Mouse (Mus musculus) forebrain, embryonic 11.5 days (tissue): Measurements from ENCODE around the gene Cdk15. TPM values are rescaled to one million over a fixed set of nuclear protein-coding genes. Genes with fewer than 3 reads are reported as not detected.

Source experiments
- ATAC-seq: fragments of 200-750 bp; cut with Nextera tagmentation; replicated peaks from 2 replicates; pipeline ENCODE4 v1.8.0; 2017; ENCODE audit warnings: moderate TSS enrichment; ENCODE audit not compliant: low FRiP score
- DNase-seq: peaks from one replicate; pipeline ENCODE4 v3.0.0-alpha.2; 2017; ENCODE audit warnings: low spot score
- H3K27ac ChIP-seq: fragments of 300-500 bp; sonication (generic); 2 replicates; pipeline ENCODE4 v1.5.1; 2014; ENCODE audit warnings: low read depth, low read length
- H3K27me3 ChIP-seq: fragments of 300-500 bp; sonication (generic); 2 replicates; pipeline ENCODE4 v1.6.1; 2014; ENCODE audit warnings: mild to moderate bottlenecking, low read length, mixed read lengths; ENCODE audit not compliant: control insufficient read depth, insufficient read depth
- H3K36me3 ChIP-seq: fragments of 300-500 bp; sonication (generic); 2 replicates; pipeline ENCODE4 v1.6.1; 2014; ENCODE audit warnings: mild to moderate bottlenecking, low read length, moderate library complexity, mixed read lengths; ENCODE audit not compliant: control insufficient read depth, insufficient read depth
- H3K4me1 ChIP-seq: fragments of 300-500 bp; sonication (generic); replicated peaks from 2 replicates; pipeline ENCODE4 v1.6.1; 2014; ENCODE audit warnings: low read length, mixed read lengths; ENCODE audit not compliant: control insufficient read depth, insufficient read depth
- H3K4me2 ChIP-seq: fragments of 300-500 bp; sonication (generic); 2 replicates; pipeline ENCODE4 v1.6.1; 2014; ENCODE audit warnings: low read depth, mild to moderate bottlenecking, low read length, moderate library complexity, mixed read lengths; ENCODE audit not compliant: severe bottlenecking
- H3K4me3 ChIP-seq: fragments of 300-500 bp; sonication (generic); 2 replicates; pipeline ENCODE4 v1.5.1; 2014; ENCODE audit warnings: low read depth, low read length
- H3K9ac ChIP-seq: fragments of 300-500 bp; sonication (generic); 2 replicates; pipeline ENCODE4 v1.6.1; 2014; ENCODE audit warnings: low read length
- H3K9me3 ChIP-seq: fragments of 300-500 bp; sonication (generic); 2 replicates; pipeline ENCODE4 v1.6.1; 2016; ENCODE audit warnings: low read length, mixed read lengths; ENCODE audit not compliant: control insufficient read depth
- WGBS: fragments of 180-500 bp; shearing (Covaris S2); extraction: QIAGEN DNeasy Blood & Tissue Kit; methylation state at CpG from one replicate; pipeline ENCODE4 v1.1.7; 2014; 5-methylcytosine and 5-hydroxymethylcytosine counted together
- polyA plus RNA-seq: library from polyadenylated mRNA; unstranded; fragments of >200 nt; fragmentation: Nextera tagmentation; extraction: Ambion mirVana; gene quantifications from 2 replicates; pipeline ENCODE4 v1.2.1, GENCODE M21; 2014

Gene Cdk15
- polyA plus RNA-seq, 1 experiment from 2014 or later: 0.60 TPM

- H3K4me2 ChIP-seq: peak overlapping the region; percentile 42
- WGBS: under 1% methylated on average over 18 of the region's 18 CpGs
Observed at GRCm38 (mm10) chr1:59253301-59253909, 3.3 kb upstream of the Cdk15 start.

GRCm38 (mm10) chr1:59257736-59258135, 1.0 kb downstream of the Cdk15 start:
- no peak overlapping the region for H3K4me2 ChIP-seq
- no peaks in the 10 kb centered on the region for H3K9me3 ChIP-seq
- no peak overlapping the region for H3K27ac ChIP-seq
- ATAC-seq (no peak), DNase-seq (no peak)
- H3K36me3 ChIP-seq: no peaks in the 10 kb centered on the region
- H3K4me3 ChIP-seq: no peak overlapping the region
- H3K4me1 ChIP-seq: 0 out of 2 replicates have a peak, but pooled peaks cover 6% of the 10 kb centered on the region
- WGBS: 22% methylated on average over 3 of the region's 3 CpGs
- no peak overlapping the region; the same call in 1 of the 2 replicates for H3K9ac ChIP-seq
- no peaks in the 10 kb centered on the region for H3K27me3 ChIP-seq

More at GRCm38 (mm10) chr1:59253301-59253909, 3.3 kb upstream of the Cdk15 start:
- H3K9me3 ChIP-seq: no peaks in the 10 kb centered on the region
- H3K27me3 ChIP-seq: no peaks in the 10 kb centered on the region
- peak overlapping the region; percentile 37 for H3K9ac ChIP-seq
- peak; percentile 70 for DNase-seq
- 0 out of 2 replicates have a peak, but pooled peaks cover 6% of the 10 kb centered on the region for H3K4me1 ChIP-seq
- ATAC-seq: no peak
- no peaks in the 10 kb centered on the region for H3K36me3 ChIP-seq
- H3K4me3 ChIP-seq: peak overlapping the region; percentile 17
- H3K27ac ChIP-seq: no peak overlapping the region

- Histone ChIP-seq H3K27me3 (no peaks in the 10 kb centered on the region), H3K4me1 (no peaks in the 10 kb centered on the region), H3K36me3 (no peaks in the 10 kb centered on the region), H3K27ac (no peak overlapping the region), H3K4me3 (no peak overlapping the region), H3K9me3 (no peaks in the 10 kb centered on the region), H3K4me2 (no peak overlapping the region), H3K9ac (no peak overlapping the region)
- ATAC-seq (no peak), DNase-seq (no peak)
- WGBS: 71% methylated on average over 8 of the region's 8 CpGs
Observed at GRCm38 (mm10) chr1:59268931-59269330, 12.2 kb downstream of the Cdk15 start.

- Histone ChIP-seq H3K27me3 (no peaks in the 10 kb centered on the region), H3K9me3 (no peaks in the 10 kb centered on the region), H3K4me2 (no peak overlapping the region), H3K4me3 (no peak overlapping the region), H3K36me3 (no peaks in the 10 kb centered on the region), H3K27ac (no peak overlapping the region), H3K9ac (no peak overlapping the region), H3K4me1 (no peaks in the 10 kb centered on the region)
- DNase-seq: no peak
- WGBS: 84% methylated on average over 6 of the region's 6 CpGs
- ATAC-seq: no peak
Observed at GRCm38 (mm10) chr1:59269466-59269865, 12.8 kb downstream of the Cdk15 start.

GRCm38 (mm10) chr1:59269951-59270689, 13.4 kb downstream of the Cdk15 start:
- no peak for ATAC-seq

GRCm38 (mm10) chr1:59272189-59272588, 15.5 kb downstream of the Cdk15 start:
- Histone ChIP-seq H3K27me3 (no peaks in the 10 kb centered on the region), H3K9me3 (no peaks in the 10 kb centered on the region), H3K9ac (no peak overlapping the region), H3K27ac (no peak overlapping the region), H3K4me3 (no peak overlapping the region), H3K4me2 (no peak overlapping the region), H3K4me1 (no peaks in the 10 kb centered on the region), H3K36me3 (no peaks in the 10 kb centered on the region)
- 52% methylated on average over 3 of the region's 3 CpGs for WGBS
- DNase-seq: no peak
- ATAC-seq: no peak

More at GRCm38 (mm10) chr1:59269951-59270689, 13.4 kb downstream of the Cdk15 start:
- H3K4me2 ChIP-seq: no peak overlapping the region
- no peaks in the 10 kb centered on the region for H3K27me3 ChIP-seq
- peak; percentile 60 for DNase-seq
- H3K9me3 ChIP-seq: no peaks in the 10 kb centered on the region
- no peak overlapping the region for H3K9ac ChIP-seq
- H3K27ac ChIP-seq: no peak overlapping the region
- H3K4me3 ChIP-seq: no peak overlapping the region
- no peaks in the 10 kb centered on the region for H3K36me3 ChIP-seq
- H3K4me1 ChIP-seq: no peaks in the 10 kb centered on the region
- WGBS: 57% methylated on average over 20 of the region's 20 CpGs

GRCm38 (mm10) chr1:59285880-59286279, 29.2 kb downstream of the Cdk15 start:
- 91% methylated on average over 5 of the region's 5 CpGs for WGBS
- H3K9me3 ChIP-seq: no peaks in the 10 kb centered on the region
- no peaks in the 10 kb centered on the region for H3K36me3 ChIP-seq
- no peak overlapping the region for H3K9ac ChIP-seq
- ATAC-seq: no peak
- no peak for DNase-seq
- no peak overlapping the region for H3K4me2 ChIP-seq
- H3K4me3 ChIP-seq: no peak overlapping the region
- H3K27ac ChIP-seq: no peak overlapping the region
- no peaks in the 10 kb centered on the region for H3K27me3 ChIP-seq
- no peaks in the 10 kb centered on the region for H3K4me1 ChIP-seq

GRCm38 (mm10) chr1:59286316-59286850, 29.7 kb downstream of the Cdk15 start:
- Histone ChIP-seq H3K36me3 (no peaks in the 10 kb centered on the region), H3K27me3 (no peaks in the 10 kb centered on the region), H3K4me3 (no peak overlapping the region), H3K9me3 (no peaks in the 10 kb centered on the region), H3K27ac (no peak overlapping the region), H3K4me1 (no peaks in the 10 kb centered on the region), H3K4me2 (no peak overlapping the region), H3K9ac (no peak overlapping the region)
- ATAC-seq (no peak), DNase-seq (no peak)
- 76% methylated on average over 13 of the region's 13 CpGs for WGBS
